Mouse (Mus musculus) liver, embryonic 11.5 days (tissue): ENCODE results near the gene Spire2. TPM values are rescaled to one million over a fixed set of nuclear protein-coding genes. Genes with fewer than 3 reads are reported as not detected.

ENCODE experiments used
- polyA plus RNA-seq: library from polyadenylated mRNA; unstranded; fragments of >200 nt; fragmentation: Nextera tagmentation; extraction: Ambion mirVana; gene quantifications from 2 replicates; pipeline ENCODE4 v1.2.1, GENCODE M21; 2014

Spire2 gene
- polyA plus RNA-seq, 1 experiment from 2014 or later: 6.7 TPM

Other genes starting within 250 kb of the Spire2 start
- 1,965 and 2,035 TPM in 2 replicates for gene Rpl13, start 230.4 kb upstream of the Spire2 start, polyA plus RNA-seq
- 5.2 and 5.9 TPM in 2 replicates for gene Cpne7, start 215.3 kb upstream of the Spire2 start, polyA plus RNA-seq
- gene Sult5a1, start 174.4 kb upstream of the Spire2 start, polyA plus RNA-seq: 4.6 and 5.6 TPM in 2 replicates
- 0.52 and 1.3 TPM in 2 replicates for gene Dpep1, start 146.5 kb upstream of the Spire2 start, polyA plus RNA-seq
- 95.4 and 104 TPM in 2 replicates for gene Chmp1a, start 120.0 kb upstream of the Spire2 start, polyA plus RNA-seq
- gene Spata33, start 119.9 kb upstream of the Spire2 start, polyA plus RNA-seq: 1.4 and 1.7 TPM in 2 replicates
- 22.8 and 25.0 TPM in 2 replicates for gene Cdk10, start 107.9 kb upstream of the Spire2 start, polyA plus RNA-seq
- gene Spata2l, start 96.5 kb upstream of the Spire2 start, polyA plus RNA-seq: 2.0 and 2.2 TPM in 2 replicates
- gene Zfp276, start 78.5 kb upstream of the Spire2 start, polyA plus RNA-seq: 16.0 and 18.8 TPM in 2 replicates
- 9.2 and 10.7 TPM in 2 replicates for gene Vps9d1, start 78.4 kb upstream of the Spire2 start, polyA plus RNA-seq
- 39.7 and 46.8 TPM in 2 replicates for gene Fanca, start 14.1 kb upstream of the Spire2 start, polyA plus RNA-seq
- gene Tcf25, start 41.0 kb downstream of the Spire2 start, polyA plus RNA-seq: 136 and 147 TPM in 2 replicates
- gene Mc1r, start 74.4 kb downstream of the Spire2 start, polyA plus RNA-seq: 0.04 and 0.06 TPM in 2 replicates
- gene Tubb3, start 78.7 kb downstream of the Spire2 start, polyA plus RNA-seq: 6.0 and 6.9 TPM in 2 replicates
- gene Def8, start 90.8 kb downstream of the Spire2 start, polyA plus RNA-seq: 27.0 and 32.7 TPM in 2 replicates
- gene Afg3l1, start 145.2 kb downstream of the Spire2 start, polyA plus RNA-seq: 42.2 and 43.0 TPM in 2 replicates
- gene Dbndd1, start 182.8 kb downstream of the Spire2 start, polyA plus RNA-seq: 1.5 and 1.6 TPM in 2 replicates
- gene Gas8, start 186.1 kb downstream of the Spire2 start, polyA plus RNA-seq: 13.7 and 15.5 TPM in 2 replicates